Mouse (Mus musculus) adrenal gland, adult 2 months (tissue): ENCODE data around the gene Clk2. TPM values are rescaled to one million over a fixed set of nuclear protein-coding genes. Genes with fewer than 3 reads are reported as not detected.

Experiments
- DNase-seq: peaks from one replicate; pipeline ENCODE4 v3.0.0; 2021
- polyA plus RNA-seq: library from polyadenylated mRNA; depleted of rRNA; stranded (reverse); fragments of >200 nt; gene quantifications from 2 replicates; pipeline ENCODE4 v1.2.3, GENCODE M21; 2012; rRNA removed
- total RNA-seq, 2 experiments: library from RNA; stranded (reverse); gene quantifications; 2 replicates each; pipeline ENCODE4 v1.2.3; 2021

The Clk2 gene
- total and polyA plus RNA-seq, 3 experiments, result 39.3 to 73.3 (median 63.4) TPM

GRCm38 (mm10) chr3:89221167-89221566 is 56.6 kb downstream of the Clk2 start:
- no peak for DNase-seq

GRCm38 (mm10) chr3:89224796-89225195 is 60.2 kb downstream of the Clk2 start:
- no peak for DNase-seq

DNA sequence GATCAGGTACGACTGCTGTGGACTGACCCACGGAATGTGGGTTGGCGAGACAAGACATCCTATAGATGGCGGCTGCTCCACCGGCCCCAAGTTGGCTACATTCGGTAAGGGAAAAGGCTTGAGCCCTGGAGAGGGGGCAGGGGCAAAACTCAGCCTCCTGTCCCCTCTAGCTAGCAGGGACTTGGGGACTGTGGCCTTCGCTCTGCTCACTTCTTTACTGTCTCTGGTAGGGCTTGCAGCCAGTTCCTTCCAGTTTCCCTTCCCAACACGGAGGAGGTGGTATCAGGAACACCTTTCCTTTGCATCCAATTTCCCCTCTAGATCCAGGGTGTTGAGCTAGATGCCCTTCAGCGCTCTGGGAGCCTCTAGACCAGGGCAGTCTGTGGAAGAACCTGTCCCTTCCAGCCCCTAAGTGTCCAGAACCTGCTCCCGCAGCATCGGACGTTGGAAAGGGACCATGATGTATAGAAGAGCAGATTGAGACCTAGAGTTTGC is 60.8 kb downstream of the Clk2 start:
- no peak for DNase-seq

- no peak for DNase-seq
Observed at GRCm38 (mm10) chr3:89225918-89226317, 61.3 kb downstream of the Clk2 start.

DNA sequence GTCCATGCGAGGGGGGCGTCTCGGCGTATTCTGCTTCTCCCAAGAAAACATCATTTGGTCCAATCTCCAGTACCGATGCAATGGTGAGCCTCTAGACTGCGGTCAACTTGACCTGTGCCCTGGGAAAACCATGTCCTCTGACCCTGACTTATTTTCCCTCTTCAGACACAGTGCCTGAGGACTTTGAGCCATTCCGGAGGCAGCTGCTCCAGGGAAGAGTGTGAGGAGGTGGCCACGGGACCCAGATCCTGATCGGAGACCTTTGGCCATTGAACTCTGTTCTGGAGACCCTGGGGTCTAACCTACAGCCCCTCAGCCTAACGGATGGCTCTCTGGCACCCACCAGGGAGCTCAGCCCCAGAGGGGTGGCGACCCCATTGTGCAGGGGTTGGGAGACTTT is 61.8 kb downstream of the Clk2 start:
- no peak for DNase-seq

Other genes with a start within 250 kb of the Clk2 start
- 10 to 100 TPM; 38.3 to 57.0 TPM for gene Ash1l, start 214.2 kb upstream of the Clk2 start, total RNA-seq
- gene Ash1l, start 214.2 kb upstream of the Clk2 start, polyA plus RNA-seq, result 3.9 and 4.9 TPM in 2 replicates
- 100 to 1,000 TPM; 129 to 130 TPM for gene Dap3, start 213.6 kb upstream of the Clk2 start, total RNA-seq
- 26.2 and 30.4 TPM in 2 replicates for gene Dap3, start 213.6 kb upstream of the Clk2 start, polyA plus RNA-seq
- 10 to 100 TPM; 23.3 to 32.5 TPM for gene Rusc1, start 71.5 kb upstream of the Clk2 start, total RNA-seq
- gene Rusc1, start 71.5 kb upstream of the Clk2 start, polyA plus RNA-seq, result 56.4 and 66.6 TPM in 2 replicates
- gene Gm43738, start 63.7 kb upstream of the Clk2 start, total RNA-seq, result not detected
- gene Gm43738, start 63.7 kb upstream of the Clk2 start, polyA plus RNA-seq, result not detected in 2 replicates
- gene Fdps, start 62.8 kb upstream of the Clk2 start, total RNA-seq, result 100 to 1,000 TPM; 208 to 632 TPM
- 253 and 549 TPM in 2 replicates for gene Fdps, start 62.8 kb upstream of the Clk2 start, polyA plus RNA-seq
- under 1 TPM in 1 of 2 experiments, not detected in 1; 0.81 TPM for gene Pklr, start 28.7 kb upstream of the Clk2 start, total RNA-seq
- gene Pklr, start 28.7 kb upstream of the Clk2 start, polyA plus RNA-seq, result 0.55 TPM in 1 of 2 replicates, not detected in the other
- gene Hcn3, start 4.6 kb upstream of the Clk2 start, total RNA-seq, result 1 to 10 TPM; 2.4 to 6.6 TPM
- gene Hcn3, start 4.6 kb upstream of the Clk2 start, polyA plus RNA-seq, result 20.9 and 34.5 TPM in 2 replicates
- gene Scamp3, start 12.7 kb downstream of the Clk2 start, total RNA-seq, result 100 to 1,000 TPM in 1 of 2 experiments, 10 to 100 TPM in 1; 87.1 to 104 TPM
- gene Scamp3, start 12.7 kb downstream of the Clk2 start, polyA plus RNA-seq, result 234 and 299 TPM in 2 replicates
- gene Fam189b, start 18.3 kb downstream of the Clk2 start, total RNA-seq, result 10 to 100 TPM; 15.2 to 16.3 TPM
- 80.2 and 84.4 TPM in 2 replicates for gene Fam189b, start 18.3 kb downstream of the Clk2 start, polyA plus RNA-seq
- 10 to 100 TPM; 74.4 to 74.6 TPM for gene Gba, start 38.1 kb downstream of the Clk2 start, total RNA-seq
- 40.2 and 43.9 TPM in 2 replicates for gene Gba, start 38.1 kb downstream of the Clk2 start, polyA plus RNA-seq
- gene Thbs3, start 50.4 kb downstream of the Clk2 start, total RNA-seq, result 10 to 100 TPM in 1 of 2 experiments, 1 to 10 TPM in 1; 8.9 to 10.1 TPM
- gene Thbs3, start 50.4 kb downstream of the Clk2 start, polyA plus RNA-seq, result 10.1 and 10.2 TPM in 2 replicates
- gene Mtx1, start 62.3 kb downstream of the Clk2 start, total RNA-seq, result 100 to 1,000 TPM; 150 to 174 TPM
- gene Mtx1, start 62.3 kb downstream of the Clk2 start, polyA plus RNA-seq, result 252 and 300 TPM in 2 replicates
- under 1 TPM; 0.24 to 0.32 TPM for gene Muc1, start 64.3 kb downstream of the Clk2 start, total RNA-seq
- gene Muc1, start 64.3 kb downstream of the Clk2 start, polyA plus RNA-seq, result 0.53 and 0.85 TPM in 2 replicates
- 100 to 1,000 TPM; 143 to 163 TPM for gene Krtcap2, start 81.2 kb downstream of the Clk2 start, total RNA-seq
- gene Krtcap2, start 81.2 kb downstream of the Clk2 start, polyA plus RNA-seq, result 433 and 437 TPM in 2 replicates
- gene Trim46, start 81.5 kb downstream of the Clk2 start, total RNA-seq, result 1 to 10 TPM; 1.9 to 2.3 TPM
- gene Trim46, start 81.5 kb downstream of the Clk2 start, polyA plus RNA-seq, result 6.0 and 9.1 TPM in 2 replicates
- gene Dpm3, start 94.6 kb downstream of the Clk2 start, total RNA-seq, result 100 to 1,000 TPM; 134 to 150 TPM
- gene Dpm3, start 94.6 kb downstream of the Clk2 start, polyA plus RNA-seq, result 509 and 645 TPM in 2 replicates
- 10 to 100 TPM; 49.9 to 54.7 TPM for gene Slc50a1, start 105.8 kb downstream of the Clk2 start, total RNA-seq
- 153 TPM in 2 replicates for gene Slc50a1, start 105.8 kb downstream of the Clk2 start, polyA plus RNA-seq
- 10 to 100 TPM in 1 of 2 experiments, 1 to 10 TPM in 1; 8.0 to 16.6 TPM for gene Efna1, start 116.3 kb downstream of the Clk2 start, total RNA-seq
- gene Efna1, start 116.3 kb downstream of the Clk2 start, polyA plus RNA-seq, result 17.5 and 24.0 TPM in 2 replicates
- gene Efna3, start 158.2 kb downstream of the Clk2 start, total RNA-seq, result under 1 TPM; 0.26 to 0.55 TPM
- gene Efna3, start 158.2 kb downstream of the Clk2 start, polyA plus RNA-seq, result 0.21 and 1.0 TPM in 2 replicates
- gene Efna4, start 173.2 kb downstream of the Clk2 start, total RNA-seq, result 1 to 10 TPM in 1 of 2 experiments, under 1 TPM in 1; 0.63 to 1.9 TPM
- 1.8 and 3.5 TPM in 2 replicates for gene Efna4, start 173.2 kb downstream of the Clk2 start, polyA plus RNA-seq
- gene Adam15, start 185.2 kb downstream of the Clk2 start, total RNA-seq, result 10 to 100 TPM; 56.1 to 87.5 TPM
- gene Adam15, start 185.2 kb downstream of the Clk2 start, polyA plus RNA-seq, result 142 and 182 TPM in 2 replicates
- 1 to 10 TPM in 1 of 2 experiments, under 1 TPM in 1; 0.40 to 1.3 TPM for gene Dcst2, start 197.2 kb downstream of the Clk2 start, total RNA-seq
- gene Dcst2, start 197.2 kb downstream of the Clk2 start, polyA plus RNA-seq, result 0.61 and 1.2 TPM in 2 replicates
- under 1 TPM in 1 of 2 experiments, not detected in 1; 0.41 TPM for gene Dcst1, start 200.5 kb downstream of the Clk2 start, total RNA-seq
- 0.46 and 0.53 TPM in 2 replicates for gene Dcst1, start 200.5 kb downstream of the Clk2 start, polyA plus RNA-seq
- gene Zbtb7b, start 230.0 kb downstream of the Clk2 start, total RNA-seq, result 100 to 1,000 TPM in 1 of 2 experiments, 10 to 100 TPM in 1; 84.0 to 102 TPM
- gene Zbtb7b, start 230.0 kb downstream of the Clk2 start, polyA plus RNA-seq, result 117 and 121 TPM in 2 replicates
- 1 to 10 TPM; 1.7 to 1.8 TPM for gene Lenep, start 238.0 kb downstream of the Clk2 start, total RNA-seq
- 0.58 TPM in 1 of 2 replicates, not detected in the other for gene Lenep, start 238.0 kb downstream of the Clk2 start, polyA plus RNA-seq
- 10 to 100 TPM; 32.2 to 50.7 TPM for gene Flad1, start 247.1 kb downstream of the Clk2 start, total RNA-seq
- gene Flad1, start 247.1 kb downstream of the Clk2 start, polyA plus RNA-seq, result 33.2 and 45.2 TPM in 2 replicates